Mouse (Mus musculus) forebrain, embryonic 13.5 days (tissue): Measurements from ENCODE around the gene Csrp1. TPM values are rescaled to one million over a fixed set of nuclear protein-coding genes. Genes with fewer than 3 reads are reported as not detected.

Experiments
- ATAC-seq: fragments of 200-750 bp; cut with Nextera tagmentation; 2 replicates; pipeline ENCODE4 v1.8.0; 2017
- H3K27ac ChIP-seq: fragments of 300-500 bp; sonication (generic); 2 replicates; pipeline ENCODE4 v1.5.1; 2015; ENCODE audit warnings: inconsistent platforms, mild to moderate bottlenecking, moderate library complexity
- H3K27me3 ChIP-seq: fragments of 300-500 bp; sonication (generic); 2 replicates; pipeline ENCODE4 v1.6.1; 2015; ENCODE audit warnings: mild to moderate bottlenecking, inconsistent platforms
- H3K36me3 ChIP-seq: fragments of 300-500 bp; sonication (generic); 2 replicates; pipeline ENCODE4 v1.6.1; 2015; ENCODE audit warnings: mild to moderate bottlenecking, inconsistent platforms; ENCODE audit not compliant: poor library complexity, severe bottlenecking
- H3K4me1 ChIP-seq: fragments of 300-500 bp; sonication (generic); 2 replicates; pipeline ENCODE4 v1.6.1; 2015; ENCODE audit warnings: inconsistent platforms
- H3K4me2 ChIP-seq: fragments of 300-500 bp; sonication (generic); 2 replicates; pipeline ENCODE4 v1.6.1; 2015; ENCODE audit warnings: inconsistent platforms, mild to moderate bottlenecking, moderate library complexity
- H3K4me3 ChIP-seq: fragments of 300-500 bp; sonication (generic); 2 replicates; pipeline ENCODE4 v1.5.1; 2015; ENCODE audit warnings: mild to moderate bottlenecking, inconsistent platforms
- H3K9ac ChIP-seq: fragments of 300-500 bp; sonication (generic); 2 replicates; pipeline ENCODE4 v1.6.1; 2015; ENCODE audit warnings: mild to moderate bottlenecking, inconsistent platforms
- H3K9me3 ChIP-seq: fragments of 300-500 bp; sonication (generic); replicated peaks from 2 replicates; pipeline ENCODE4 v1.6.1; 2016; ENCODE audit warnings: inconsistent platforms
- WGBS: fragments of 180-500 bp; shearing (Covaris S2); methylation state at CpG from one replicate; pipeline ENCODE4 v1.1.7; 2015; 5-methylcytosine and 5-hydroxymethylcytosine counted together
- polyA plus RNA-seq: library from polyadenylated mRNA; unstranded; fragments of >200 nt; fragmentation: Nextera tagmentation; extraction: Ambion mirVana; gene quantifications from 2 replicates; pipeline ENCODE4 v1.2.1, GENCODE M21; 2015

Csrp1 gene
- polyA plus RNA-seq, 1 experiment from 2014 or later: 21.7 TPM

DNA sequence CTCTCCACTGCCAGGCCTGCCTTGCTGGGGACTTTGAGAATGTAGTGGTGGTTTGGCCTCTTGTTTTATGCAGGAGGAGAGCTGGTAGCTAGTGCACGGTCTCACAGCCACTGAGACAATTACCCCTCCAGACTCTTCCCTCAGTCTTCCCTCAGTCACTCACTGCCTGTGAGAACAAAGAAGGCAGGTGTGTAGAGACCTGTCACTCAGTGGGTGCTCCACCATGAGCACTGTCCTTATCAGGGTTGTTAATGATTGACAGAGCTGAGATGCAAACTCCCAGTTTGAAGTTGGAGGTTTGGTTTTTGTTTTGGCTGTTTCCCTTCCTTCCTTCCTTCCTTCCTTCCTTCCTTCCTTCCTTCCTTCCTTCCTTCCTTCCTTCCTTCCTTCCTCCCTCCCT, 3.2 kb downstream of the Csrp1 start:
- no peaks in the 10 kb centered on the region; the same call in 1 of the 2 replicates for H3K4me1 ChIP-seq
- no peak overlapping the region for H3K4me2 ChIP-seq
- no peak overlapping the region for H3K4me3 ChIP-seq
- H3K27ac ChIP-seq: no peak overlapping the region
- whole genome bisulfite sequencing: 42% methylated on average over 1 of the region's 1 CpGs
- H3K9me3 ChIP-seq: no peaks in the 10 kb centered on the region
- H3K27me3 ChIP-seq: no peaks in the 10 kb centered on the region
- ATAC-seq: no peak
- no peaks in the 10 kb centered on the region for H3K36me3 ChIP-seq
- no peak overlapping the region for H3K9ac ChIP-seq

DNA sequence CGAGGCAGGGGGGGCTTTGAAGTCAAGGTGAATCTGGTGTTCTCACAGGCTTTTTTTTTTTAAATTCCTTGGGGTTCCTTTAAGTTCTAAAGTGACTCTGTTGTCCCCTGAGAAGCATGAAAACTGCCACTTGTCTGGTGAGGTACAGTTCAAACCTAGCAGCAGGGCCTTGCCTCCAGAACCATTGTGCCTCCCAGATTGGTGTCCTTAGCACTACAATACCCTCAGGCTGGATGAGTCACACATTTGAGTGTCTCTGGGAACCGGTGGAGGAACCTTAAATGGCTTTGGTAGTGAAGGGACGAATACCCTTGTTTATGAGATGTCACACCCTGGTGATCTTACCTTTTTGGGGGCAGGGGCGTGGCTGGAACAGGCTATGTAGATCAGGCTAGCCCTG, 4.3 kb downstream of the Csrp1 start:
- 71% methylated on average over 4 of the region's 4 CpGs for WGBS
- no peak for ATAC-seq
- Histone ChIP-seq H3K4me1 (peaks cover 7% of the 10 kb centered on the region), H3K4me2 (no peak overlapping the region), H3K9me3 (no peaks in the 10 kb centered on the region), H3K27me3 (no peaks in the 10 kb centered on the region), H3K9ac (no peak overlapping the region), H3K36me3 (no peaks in the 10 kb centered on the region), H3K27ac (no peak overlapping the region), H3K4me3 (no peak overlapping the region)

DNA sequence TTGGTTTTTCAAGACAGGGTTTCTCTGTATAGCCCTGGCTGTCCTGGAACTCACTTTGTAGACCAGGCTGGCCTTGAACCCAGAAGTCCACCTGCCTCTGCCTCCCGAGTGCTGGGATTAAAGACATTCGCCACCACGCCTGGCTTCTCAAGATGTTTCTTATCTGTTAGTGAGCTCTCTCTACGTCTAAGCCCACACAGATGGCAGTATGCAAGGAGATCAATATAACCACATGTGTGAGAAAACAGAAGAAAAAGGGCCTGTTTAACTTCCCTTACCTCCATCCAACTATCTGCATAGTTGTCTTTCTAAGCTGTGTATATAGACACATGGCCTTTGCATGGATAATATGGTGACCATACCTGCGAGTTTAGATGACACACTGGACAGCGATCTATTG, 5.5 kb downstream of the Csrp1 start:
- H3K4me1 ChIP-seq: peaks cover 15% of the 10 kb centered on the region
- 95% methylated on average over 6 of the region's 6 CpGs for WGBS
- H3K27me3 ChIP-seq: no peaks in the 10 kb centered on the region
- no peak overlapping the region for H3K9ac ChIP-seq
- no peak for ATAC-seq
- no peaks in the 10 kb centered on the region for H3K9me3 ChIP-seq
- H3K4me2 ChIP-seq: no peak overlapping the region
- no peak overlapping the region for H3K27ac ChIP-seq
- no peaks in the 10 kb centered on the region for H3K36me3 ChIP-seq
- no peak overlapping the region for H3K4me3 ChIP-seq

DNA sequence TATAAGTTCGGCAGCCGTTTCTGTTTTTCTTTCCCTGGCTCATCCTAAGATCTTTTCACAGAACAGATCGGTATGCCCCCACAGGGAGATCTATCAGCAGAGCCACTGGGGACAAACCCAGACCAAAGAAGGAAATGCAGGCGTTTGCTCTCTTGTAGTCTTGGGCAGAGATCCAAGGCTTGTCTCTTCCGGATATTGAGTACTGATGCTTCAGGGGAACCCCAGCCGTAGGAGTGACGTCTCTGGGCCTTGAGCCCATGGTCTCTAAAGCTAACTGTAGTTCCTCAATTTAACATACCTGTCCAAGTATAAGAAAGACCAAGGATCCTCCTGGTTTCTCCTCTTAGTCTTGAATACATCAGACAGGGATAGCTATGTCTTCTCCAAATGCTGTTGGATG, 6.1 kb downstream of the Csrp1 start:
- no peak overlapping the region for H3K4me2 ChIP-seq
- H3K4me3 ChIP-seq: no peak overlapping the region
- no peak overlapping the region for H3K9ac ChIP-seq
- no peaks in the 10 kb centered on the region for H3K27me3 ChIP-seq
- peaks cover 15% of the 10 kb centered on the region for H3K4me1 ChIP-seq
- 76% methylated on average over 7 of the region's 7 CpGs for WGBS
- no peak overlapping the region for H3K27ac ChIP-seq
- no peaks in the 10 kb centered on the region for H3K36me3 ChIP-seq
- no peak for ATAC-seq
- no peaks in the 10 kb centered on the region for H3K9me3 ChIP-seq

DNA sequence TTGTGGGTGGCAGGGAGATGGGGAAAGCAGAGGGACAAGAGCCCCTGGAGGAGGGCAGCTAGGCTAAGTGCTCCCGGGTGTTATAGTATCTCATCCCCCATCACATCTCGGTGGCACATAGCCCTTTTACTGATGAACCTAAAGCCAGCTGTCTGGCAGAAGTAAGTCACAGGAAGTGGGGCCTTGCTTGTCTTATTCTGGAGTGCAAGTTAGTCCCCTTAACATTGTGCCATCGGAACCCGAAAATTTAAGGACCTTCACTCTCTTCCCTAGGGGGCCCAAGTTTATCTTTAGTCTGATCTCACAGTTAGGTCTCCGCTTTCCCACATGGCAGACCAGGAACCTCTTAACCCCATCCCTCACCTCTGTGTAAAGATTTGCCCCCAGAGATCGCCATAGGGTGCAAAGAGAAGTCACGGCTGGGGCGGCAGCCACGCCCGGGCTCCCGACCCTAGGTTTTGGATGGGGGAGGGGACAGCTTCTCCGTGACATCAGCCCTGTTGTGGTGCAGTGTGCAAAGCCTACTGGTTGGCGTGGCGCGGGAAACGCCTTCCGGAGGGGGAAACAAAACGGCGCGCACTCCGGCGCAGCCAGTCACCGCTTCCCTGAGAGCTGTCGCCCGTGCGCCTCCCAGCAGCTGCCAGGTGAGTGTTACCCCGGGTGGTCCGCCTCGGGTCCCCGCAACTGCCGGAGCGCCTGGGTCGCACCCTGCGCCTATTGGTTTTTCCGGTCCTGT, 8.9 kb downstream of the Csrp1 start:
- H3K9ac ChIP-seq: peak overlapping the region; percentile 69
- H3K27ac ChIP-seq: no peak overlapping the region
- no peaks in the 10 kb centered on the region for H3K36me3 ChIP-seq
- H3K9me3 ChIP-seq: no peaks in the 10 kb centered on the region
- H3K4me3 ChIP-seq: peak overlapping the region; percentile 53
- 2% methylated on average over 35 of the region's 35 CpGs for WGBS
- peak; percentile 83 for ATAC-seq
- peak overlapping the region; percentile 82 for H3K4me2 ChIP-seq
- no peaks in the 10 kb centered on the region for H3K27me3 ChIP-seq
- H3K4me1 ChIP-seq: peaks cover 41% of the 10 kb centered on the region

GRCm38 (mm10) chr1:135729367-135729713, 9.5 kb downstream of the Csrp1 start:
- Histone ChIP-seq H3K4me1 (peaks cover 46% of the 10 kb centered on the region), H3K9ac (peak overlapping the region; percentile 69), H3K9me3 (no peaks in the 10 kb centered on the region), H3K27me3 (no peaks in the 10 kb centered on the region), H3K36me3 (no peaks in the 10 kb centered on the region), H3K27ac (no peak overlapping the region), H3K4me3 (peak overlapping the region; percentile 53), H3K4me2 (peak overlapping the region; percentile 82)
- ATAC-seq: peak; percentile 26
- WGBS: 0% methylated on average over 11 of the region's 11 CpGs

DNA sequence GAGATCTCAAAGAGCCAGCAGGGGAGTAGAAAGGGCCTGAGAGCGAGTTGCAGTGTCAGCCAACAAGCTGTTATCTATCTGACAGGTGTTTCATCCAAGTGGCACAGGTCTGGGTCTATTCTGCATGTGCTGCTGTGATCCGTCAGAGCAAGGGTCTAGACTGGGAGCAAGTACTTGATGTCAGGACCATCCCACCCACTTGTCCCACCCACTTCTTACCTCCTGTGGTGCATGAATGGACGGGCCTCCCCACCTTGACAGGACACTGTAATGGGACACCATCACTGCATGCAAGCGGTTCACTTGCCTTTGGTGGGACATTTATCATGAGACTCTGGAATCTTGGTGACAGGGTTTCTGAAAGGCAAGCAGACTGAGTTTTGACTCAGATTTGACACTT, 10.0 kb downstream of the Csrp1 start:
- Histone ChIP-seq H3K9ac (peak overlapping the region; percentile 69), H3K27ac (no peak overlapping the region), H3K9me3 (no peaks in the 10 kb centered on the region), H3K4me3 (peak overlapping the region; percentile 53), H3K36me3 (no peaks in the 10 kb centered on the region), H3K4me1 (peaks cover 51% of the 10 kb centered on the region), H3K27me3 (no peaks in the 10 kb centered on the region), H3K4me2 (peak overlapping the region; percentile 82)
- ATAC-seq: no peak
- 28% methylated on average over 4 of the region's 4 CpGs for WGBS

DNA sequence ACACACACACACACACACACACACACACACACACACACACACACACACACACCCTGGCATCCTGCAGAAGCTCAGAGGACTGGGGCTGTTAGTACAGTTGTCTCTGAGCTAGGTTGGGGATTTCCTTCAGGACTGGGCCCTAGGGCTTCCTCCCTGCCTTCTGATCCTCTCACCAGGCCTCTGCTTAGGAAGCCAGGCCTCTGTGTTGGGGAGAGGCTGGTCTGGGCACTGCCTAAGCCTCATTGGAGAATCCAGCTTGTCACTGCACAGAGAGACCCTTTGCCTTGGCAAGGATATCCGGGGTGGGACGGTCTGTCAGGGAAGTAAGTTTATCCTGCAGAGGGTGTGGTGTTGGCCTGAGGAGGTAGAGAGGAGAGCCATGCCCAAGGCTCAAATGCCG, 10.4 kb downstream of the Csrp1 start:
- Histone ChIP-seq H3K9ac (no peak overlapping the region; the same call in 1 of the 2 replicates), H3K4me1 (peaks cover 56% of the 10 kb centered on the region), H3K36me3 (no peaks in the 10 kb centered on the region), H3K27ac (no peak overlapping the region), H3K9me3 (no peaks in the 10 kb centered on the region), H3K27me3 (no peaks in the 10 kb centered on the region), H3K4me2 (peak overlapping the region; percentile 24; the same call in 1 of the 2 replicates), H3K4me3 (no peak overlapping the region)
- WGBS: 54% methylated on average over 3 of the region's 3 CpGs
- no peak for ATAC-seq

- no peak overlapping the region for H3K4me2 ChIP-seq
- WGBS: 81% methylated on average over 7 of the region's 7 CpGs
- H3K27ac ChIP-seq: 0 out of 2 replicates have a peak overlapping the region, but pooled peaks have one; percentile 26
- no peak for ATAC-seq
- H3K27me3 ChIP-seq: no peaks in the 10 kb centered on the region
- no peaks in the 10 kb centered on the region for H3K36me3 ChIP-seq
- no peaks in the 10 kb centered on the region for H3K9me3 ChIP-seq
- H3K4me1 ChIP-seq: peaks cover 60% of the 10 kb centered on the region
- no peak overlapping the region for H3K9ac ChIP-seq
- H3K4me3 ChIP-seq: no peak overlapping the region
Observed at GRCm38 (mm10) chr1:135731393-135731792, 11.5 kb downstream of the Csrp1 start.

- Histone ChIP-seq H3K27me3 (no peaks in the 10 kb centered on the region), H3K36me3 (no peaks in the 10 kb centered on the region), H3K9me3 (no peaks in the 10 kb centered on the region), H3K27ac (0 out of 2 replicates have a peak overlapping the region, but pooled peaks have one; percentile 26), H3K4me3 (no peak overlapping the region), H3K4me2 (no peak overlapping the region), H3K9ac (no peak overlapping the region), H3K4me1 (peaks cover 60% of the 10 kb centered on the region)
- WGBS: 39% methylated on average over 11 of the region's 11 CpGs
- peak; percentile 68 for ATAC-seq
Observed at GRCm38 (mm10) chr1:135731897-135732684, 12.2 kb downstream of the Csrp1 start.

DNA sequence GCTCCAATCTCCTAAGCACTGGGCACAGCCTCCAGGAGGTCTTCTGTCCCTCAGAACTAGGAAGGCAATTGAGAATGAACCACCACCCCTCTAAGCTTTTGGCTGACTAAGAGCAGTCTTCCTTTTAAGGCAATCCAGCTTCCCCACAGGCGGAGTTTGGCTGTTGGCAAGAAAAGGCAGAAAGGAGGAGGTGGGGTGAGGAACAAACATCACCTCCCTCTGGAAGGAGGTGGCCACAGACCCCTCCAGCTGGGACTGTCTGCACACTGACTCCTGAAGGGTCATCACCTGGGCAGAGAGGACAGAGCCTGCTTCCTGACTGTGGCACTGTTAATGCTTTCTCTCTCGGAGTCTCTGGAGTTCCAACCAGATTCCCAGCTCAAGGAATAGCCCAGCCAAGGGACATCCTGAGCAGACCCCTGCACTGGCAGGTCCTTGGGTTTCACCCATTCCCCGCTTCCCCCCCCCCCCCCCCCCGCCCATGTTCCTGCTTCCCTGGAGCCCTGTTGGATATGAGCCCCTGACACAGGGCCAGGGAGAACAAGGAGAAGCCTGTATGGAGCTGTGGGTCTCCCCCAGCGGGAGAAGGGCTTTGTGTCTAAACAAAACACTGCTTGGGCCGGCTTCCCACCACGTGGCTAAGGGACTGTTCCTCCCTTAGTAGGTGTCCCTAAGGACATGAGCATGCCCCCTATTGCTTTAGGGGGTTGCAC, 14.5 kb downstream of the Csrp1 start:
- Histone ChIP-seq H3K36me3 (no peaks in the 10 kb centered on the region), H3K27me3 (no peaks in the 10 kb centered on the region), H3K9me3 (no peaks in the 10 kb centered on the region), H3K4me2 (no peak overlapping the region), H3K27ac (0 out of 2 replicates have a peak overlapping the region, but pooled peaks have one; percentile 1), H3K4me1 (peaks cover 54% of the 10 kb centered on the region), H3K4me3 (no peak overlapping the region), H3K9ac (no peak overlapping the region)
- 24% methylated on average over 6 of the region's 7 CpGs for WGBS
- ATAC-seq: peak; percentile 50

DNA sequence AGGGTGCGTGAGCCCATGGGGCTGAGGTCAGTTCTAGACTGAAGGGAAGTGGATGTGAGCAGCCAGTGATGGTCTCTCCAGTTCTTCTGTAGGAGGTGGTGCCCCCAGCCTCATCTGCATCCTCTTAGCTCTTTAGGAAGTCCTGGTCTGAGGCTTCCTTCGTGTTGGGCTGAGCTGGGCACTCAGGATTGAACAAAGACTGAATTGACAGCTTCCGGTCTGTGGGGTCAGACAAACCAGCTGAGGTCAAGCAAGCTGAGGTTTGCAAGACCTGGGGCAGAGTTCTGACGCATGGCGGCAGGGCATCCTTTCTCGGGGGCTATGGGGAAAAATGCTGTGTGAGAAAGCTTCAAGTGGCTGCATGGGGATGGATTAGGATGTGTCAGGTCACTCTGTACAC, 15.6 kb downstream of the Csrp1 start:
- no peak overlapping the region for H3K4me3 ChIP-seq
- 0 out of 2 replicates have a peak overlapping the region, but pooled peaks have one; percentile 1 for H3K27ac ChIP-seq
- ATAC-seq: no peak
- H3K4me1 ChIP-seq: peaks cover 53% of the 10 kb centered on the region
- no peaks in the 10 kb centered on the region for H3K36me3 ChIP-seq
- 47% methylated on average over 6 of the region's 6 CpGs for WGBS
- no peak overlapping the region for H3K9ac ChIP-seq
- H3K9me3 ChIP-seq: no peaks in the 10 kb centered on the region
- no peak overlapping the region for H3K4me2 ChIP-seq
- H3K27me3 ChIP-seq: no peaks in the 10 kb centered on the region
